Mouse (Mus musculus) adrenal gland, adult 18-20 months (tissue): ENCODE measurements around the gene Hspb1. TPM values are rescaled to one million over a fixed set of nuclear protein-coding genes. Genes with fewer than 3 reads are reported as not detected.

Experiments used
- DNase-seq, 2 experiments: peaks; one replicate each; pipeline ENCODE4 v3.0.0; 2021 to 2022; ENCODE audit warnings: low spot score in 2 of 2
- long read RNA-seq, 2 experiments: library from polyadenylated mRNA; stranded (forward); transcript quantifications; one replicate each; pipeline ENCODE4 v2.0.0; 2021
- total RNA-seq, 2 experiments: library from RNA; stranded (reverse); gene quantifications; 1 replicate in 1 of 2; 2 replicates in 1 of 2; pipeline ENCODE4 v1.2.3; 2021

Hspb1 gene
- total RNA-seq, result 1,000 to 10,000 TPM in 1 of 2 experiments, 100 to 1,000 TPM in 1; 220 to 1,206 TPM
- long read RNA-seq, experiment 1, transcript Hspb1-201 (3 exons, 903 nt), result major isoform, 308 of 312 reads
- long read RNA-seq, experiment 1, partial matches to known transcripts, result 1 of 312 reads
- long read RNA-seq, experiment 1, other reads (novel, unspliced or antisense), result 1 of 312 reads
- long read RNA-seq, experiment 2, transcript Hspb1-201 (3 exons, 903 nt), result major isoform, 218 of 221 reads
- long read RNA-seq, experiment 2, partial matches to known transcripts, result 2 of 221 reads
- long read RNA-seq, experiment 2, other reads (novel, unspliced or antisense), result 1 of 221 reads

DNA sequence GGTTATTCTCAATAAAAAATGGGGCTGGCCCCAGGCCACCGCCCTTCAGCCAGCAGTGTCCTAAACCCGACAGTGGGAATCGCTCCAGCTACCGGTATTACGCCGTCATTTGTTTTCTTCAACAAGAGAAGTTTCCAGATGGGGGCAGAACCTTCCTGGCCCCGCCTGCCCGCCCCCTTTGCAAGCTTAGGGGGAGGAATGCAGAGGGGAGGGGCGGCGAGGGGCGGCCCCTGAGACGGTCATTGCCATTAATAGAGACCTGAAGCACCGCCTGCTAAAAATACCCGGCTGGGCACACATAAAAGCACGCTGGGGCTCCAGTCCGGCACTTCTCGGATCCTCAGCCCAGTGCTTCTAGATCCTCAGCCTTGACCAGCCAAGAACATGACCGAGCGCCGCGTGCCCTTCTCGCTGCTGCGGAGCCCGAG, at the start of gene Hspb1:
Hspb1 (plus strand) TSS at position 245 of the 428 bp plus-strand sequence.
- DNase-seq, result peak; percentile 84

DNA sequence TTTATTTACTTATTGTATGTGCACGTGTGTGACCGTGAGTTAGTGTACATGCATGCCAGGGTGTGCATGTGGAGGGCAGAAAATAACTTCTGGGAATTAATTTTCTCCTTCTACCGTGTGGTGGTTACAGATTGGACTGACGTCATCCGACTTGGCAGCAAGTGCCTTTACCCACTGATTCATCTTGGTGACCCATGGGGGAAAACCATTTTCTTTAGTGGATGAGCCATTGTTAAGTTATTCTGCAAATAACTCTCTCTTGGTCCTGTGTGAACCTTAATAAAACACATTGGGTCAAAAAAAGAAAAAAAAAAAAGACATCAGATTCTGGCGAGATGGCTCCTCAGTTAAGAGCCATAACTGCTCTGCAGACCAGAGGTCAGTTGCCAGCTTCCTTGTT, 46.1 kb upstream of the Hspb1 start:
- no peak for DNase-seq

DNA sequence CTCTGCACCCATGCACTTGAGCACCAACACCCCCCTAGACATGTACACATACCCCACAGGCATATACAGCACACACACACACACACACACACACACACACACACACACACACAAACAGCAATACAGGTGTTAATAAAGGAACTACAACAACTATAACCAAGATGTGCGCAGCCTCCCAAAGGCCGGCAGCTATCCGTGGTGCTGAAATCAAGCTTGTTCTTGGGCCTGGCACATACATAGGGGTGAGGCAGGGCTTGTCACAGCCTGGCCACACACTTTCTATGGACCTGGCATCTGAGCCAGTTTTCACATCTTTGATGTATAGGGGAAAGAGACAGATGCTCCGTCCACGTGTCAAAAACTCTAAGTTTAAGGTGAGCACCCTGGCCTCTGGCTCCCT, 44.3 kb upstream of the Hspb1 start:
- peak; percentile 33 to 40 for DNase-seq

DNA sequence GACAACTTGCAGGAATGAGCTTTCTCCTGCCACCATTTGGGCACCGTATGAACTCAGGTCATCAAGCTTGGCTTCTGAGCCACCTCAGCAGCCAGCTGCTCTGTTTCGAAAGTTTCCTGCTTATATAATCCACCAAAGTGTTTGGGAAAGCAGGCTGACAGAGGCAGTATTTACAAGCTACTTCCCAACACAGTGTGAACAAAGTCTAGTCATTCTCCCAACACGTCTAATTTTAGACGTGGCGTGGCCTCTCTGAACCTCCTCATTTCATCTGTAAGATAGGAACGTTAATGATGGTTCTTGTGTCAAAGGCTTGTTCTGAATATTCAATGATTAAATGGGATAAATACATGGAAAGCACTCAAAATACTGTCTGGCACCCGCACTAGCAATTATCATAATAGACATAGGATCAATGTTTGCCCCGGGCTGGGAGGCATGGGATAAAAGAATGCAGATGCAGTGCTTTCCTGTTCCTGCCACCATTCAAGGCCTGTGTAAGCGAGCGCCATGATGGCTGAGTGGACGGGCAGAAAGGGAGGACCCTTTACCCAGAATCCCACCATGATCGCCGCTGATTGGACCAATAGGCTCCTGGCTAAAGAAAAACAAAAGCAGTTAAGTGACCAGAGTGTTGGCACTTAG, 41.9 kb upstream of the Hspb1 start:
- no peak for DNase-seq

DNA sequence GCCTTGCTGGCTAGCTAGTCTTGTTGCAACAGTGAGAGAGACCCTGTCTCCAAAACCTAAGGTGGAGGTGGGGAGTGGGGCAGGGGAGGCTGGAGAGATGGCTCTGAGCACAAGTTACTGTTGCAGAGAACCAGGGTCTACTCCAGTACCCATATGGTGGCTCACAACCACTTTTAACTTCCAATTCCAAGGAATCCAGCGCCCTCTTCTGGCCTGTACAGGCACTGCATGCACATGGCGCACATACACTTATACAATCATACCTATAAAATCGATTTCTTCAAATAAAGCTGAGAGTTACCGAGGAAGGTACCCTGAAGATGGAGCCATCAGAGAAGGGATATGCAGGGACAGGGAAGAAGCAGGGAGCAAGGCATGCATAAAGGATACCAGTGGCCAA, 40.3 kb upstream of the Hspb1 start:
- no peak for DNase-seq

DNA sequence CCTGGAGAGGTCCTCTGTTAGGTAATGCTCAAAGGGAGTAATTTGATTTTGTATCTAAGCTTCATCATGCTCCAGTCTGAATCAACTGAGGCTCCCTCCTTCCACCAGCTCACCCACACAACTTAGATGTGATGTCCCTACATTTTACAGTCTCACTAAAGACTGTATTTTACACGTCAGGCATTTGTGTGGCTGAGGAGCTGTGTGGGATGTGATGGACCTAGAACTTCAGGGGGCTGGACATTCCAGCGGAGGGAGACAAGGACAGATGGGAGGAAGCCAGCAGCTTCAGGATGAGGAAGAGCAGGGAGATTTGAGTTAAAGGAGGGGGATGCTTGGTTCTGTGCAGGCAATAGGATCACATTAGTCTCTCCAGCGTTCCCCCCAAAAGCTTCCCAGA, 39.8 kb upstream of the Hspb1 start:
- no peak for DNase-seq

DNA sequence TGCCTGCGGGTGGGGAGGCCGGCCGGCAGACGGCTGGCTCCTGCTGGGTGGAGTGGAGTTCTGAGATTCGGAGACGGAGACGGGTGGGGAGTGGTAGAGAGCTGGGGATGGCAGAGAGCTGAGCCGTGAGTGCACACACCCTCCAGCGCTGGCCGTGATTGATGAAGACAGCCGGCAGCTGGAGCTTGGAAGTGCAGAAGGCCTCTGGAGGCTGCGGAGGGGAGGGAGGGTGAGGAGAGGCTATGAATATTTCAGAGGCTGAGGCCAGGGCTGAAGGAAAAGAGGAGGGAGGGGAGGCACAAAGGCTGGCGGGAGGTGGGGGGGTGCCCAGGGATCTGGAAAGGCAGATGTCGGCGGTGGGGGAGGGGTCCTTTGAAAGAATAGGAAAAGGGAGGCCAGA, 36.7 kb upstream of the Hspb1 start:
- no peak for DNase-seq

DNA sequence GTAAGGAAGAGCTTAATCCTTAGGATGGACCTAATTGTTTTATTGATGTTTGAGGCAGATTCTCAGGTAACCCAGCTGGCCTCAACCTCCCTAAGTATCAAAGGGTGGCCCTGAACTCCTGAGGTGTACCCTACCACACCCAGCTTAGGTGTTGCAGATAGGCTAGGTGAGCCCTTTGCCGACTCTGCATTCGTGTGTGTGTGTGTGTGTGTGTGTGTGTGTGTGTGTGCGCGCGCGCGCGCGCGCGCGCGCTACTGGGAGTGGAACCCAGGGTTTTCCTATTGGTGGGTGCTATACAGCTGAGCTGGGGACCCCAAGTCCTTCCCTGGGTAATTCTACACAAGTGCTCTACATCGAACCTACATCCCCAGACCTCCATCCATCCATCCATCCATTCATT, 36.2 kb upstream of the Hspb1 start:
- DNase-seq, result no peak

DNA sequence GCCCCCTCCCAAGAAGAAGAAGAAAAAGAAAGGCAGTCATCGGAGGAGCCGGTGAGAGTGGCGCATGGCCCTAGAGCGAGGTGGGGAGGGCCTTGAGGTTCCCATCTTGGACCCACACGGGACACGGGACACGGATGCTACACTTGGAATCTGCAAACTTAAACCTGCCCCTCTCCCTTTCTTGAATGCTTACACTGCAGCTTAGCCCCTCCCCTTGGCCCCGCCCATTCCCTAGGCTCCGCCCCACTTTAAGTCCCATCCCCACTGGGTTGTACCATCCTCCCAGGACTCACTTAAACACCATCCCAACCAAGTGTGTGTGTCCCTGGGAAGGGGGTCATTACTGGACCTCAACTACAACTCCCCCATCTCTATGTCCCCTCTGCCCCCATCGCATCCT, 35.3 kb upstream of the Hspb1 start:
- no peak for DNase-seq

DNA sequence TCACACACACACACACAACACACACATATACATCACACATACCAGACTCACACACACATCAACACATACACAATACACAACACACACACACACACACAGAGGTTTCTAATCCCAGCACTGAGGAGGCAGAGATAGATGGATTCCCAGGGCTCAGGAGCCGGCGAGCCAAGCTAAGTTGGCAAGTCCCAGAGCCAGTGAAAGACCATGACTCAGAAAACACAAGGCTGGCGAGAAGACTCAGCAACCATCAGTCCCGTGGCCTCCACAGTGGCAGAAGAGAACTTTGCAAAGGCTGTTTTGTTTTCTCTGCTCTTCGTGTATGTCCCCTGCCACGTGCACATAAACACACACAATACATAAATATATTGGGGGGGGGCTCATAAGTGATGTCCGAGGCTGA, 34.0 kb upstream of the Hspb1 start:
- DNase-seq, result no peak

DNA sequence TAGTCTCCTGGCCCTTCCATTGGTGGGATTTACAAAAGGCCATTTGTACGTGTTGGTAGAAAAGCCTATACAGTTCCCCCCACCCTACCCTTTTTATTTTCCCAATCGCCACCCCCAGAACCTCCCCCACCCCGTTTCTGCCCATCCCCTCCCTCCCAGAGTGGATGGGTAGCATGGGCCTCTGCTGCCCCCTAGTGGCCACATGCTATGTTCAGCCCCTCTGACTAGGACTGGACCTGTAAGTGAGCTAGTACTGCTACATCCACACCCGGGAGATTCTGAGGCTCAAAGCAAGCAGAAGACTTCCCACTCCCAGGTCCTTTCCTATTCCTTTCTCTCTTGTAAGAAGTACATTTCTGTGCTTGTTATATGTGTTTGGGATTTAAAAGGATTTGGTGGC, 32.6 kb upstream of the Hspb1 start:
- peak; percentile 80 to 81 for DNase-seq

DNA sequence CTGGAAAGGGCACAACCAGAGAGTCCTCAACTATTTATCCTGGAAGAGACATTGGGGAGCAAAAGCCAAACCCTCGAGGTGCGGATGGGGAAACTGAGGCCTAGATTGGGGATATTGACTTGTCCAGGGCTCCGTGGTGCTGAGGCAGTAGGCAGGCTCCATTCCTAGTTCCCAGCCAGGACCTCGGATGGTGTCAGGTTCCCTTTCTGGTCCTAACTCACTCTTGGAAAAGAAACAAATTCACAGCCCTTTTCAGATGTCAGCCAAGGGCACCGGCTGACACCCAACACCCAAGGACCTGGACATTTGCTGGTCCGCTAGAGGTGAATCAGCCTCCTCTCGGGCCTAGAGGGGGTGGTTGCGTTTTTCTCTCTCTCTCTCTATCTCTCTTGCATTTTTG, 21.1 kb upstream of the Hspb1 start:
- no peak for DNase-seq

DNA sequence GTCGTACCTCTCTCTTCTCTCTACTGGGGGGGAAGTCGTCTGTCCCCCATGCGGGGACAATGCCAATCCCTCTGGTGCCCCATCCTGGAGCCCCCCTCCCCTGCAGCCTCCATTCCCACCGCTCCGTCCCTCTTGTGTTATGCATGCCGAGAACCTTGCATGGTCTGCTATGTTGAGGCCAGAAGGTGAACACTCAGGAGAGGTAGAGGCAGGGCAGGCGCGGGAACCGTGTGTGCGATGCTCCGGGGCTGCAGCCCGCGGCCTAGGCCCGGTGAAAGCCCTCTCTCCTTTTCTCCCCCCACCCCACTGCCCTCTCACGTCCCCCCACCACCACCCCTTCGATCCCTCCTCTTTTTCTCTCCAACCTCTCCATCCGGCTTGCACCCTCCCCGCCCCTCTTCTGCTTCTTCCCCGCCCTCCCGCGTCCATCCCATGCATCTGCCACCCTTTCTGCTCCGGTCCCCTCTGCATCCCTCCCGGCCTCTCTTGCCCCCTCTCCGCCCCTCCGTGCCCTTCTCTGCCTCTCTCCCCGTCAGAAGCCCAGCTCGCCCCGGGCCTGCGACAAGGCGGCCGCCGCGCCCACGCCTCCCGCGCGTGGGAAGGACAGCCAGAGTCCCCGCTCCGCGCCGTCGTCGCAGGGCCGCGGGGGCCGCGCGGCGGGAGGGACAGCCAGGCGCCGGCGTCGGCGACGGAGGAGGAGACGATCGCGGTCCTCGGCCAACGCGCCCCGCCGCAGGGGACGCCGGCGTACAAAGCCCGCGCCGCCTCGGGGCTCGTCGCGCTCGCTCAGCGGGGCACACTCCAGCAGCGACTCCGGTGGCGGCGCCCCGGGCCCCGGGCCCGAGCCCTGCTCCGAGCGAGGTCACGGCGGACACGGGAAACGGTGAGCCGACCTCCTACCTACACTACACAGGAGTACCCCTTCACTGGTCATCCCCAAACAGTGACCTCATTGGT, 19.8 kb upstream of the Hspb1 start:
- DNase-seq, result peak in 1 of 2 experiments; percentile 50

DNA sequence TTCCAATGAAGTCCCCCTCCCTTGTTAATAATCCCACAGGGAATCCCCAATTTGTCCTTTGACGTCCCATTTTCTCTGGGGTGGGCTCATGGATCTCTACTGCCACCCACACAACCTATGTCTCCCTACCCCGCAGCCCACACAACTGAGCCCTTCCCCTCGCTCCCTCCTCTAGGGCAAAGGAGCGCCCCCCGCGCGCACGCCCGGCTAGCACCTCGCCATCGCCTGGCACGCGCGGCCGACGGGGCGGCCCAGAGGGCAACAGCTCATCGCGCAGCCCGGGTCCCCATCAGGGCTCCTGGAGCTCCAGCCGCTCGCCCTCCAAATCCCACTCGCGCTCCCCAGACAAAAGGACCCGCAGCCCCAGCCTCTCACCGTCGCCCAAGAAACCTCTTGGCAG, 19.1 kb upstream of the Hspb1 start:
- no peak for DNase-seq

DNA sequence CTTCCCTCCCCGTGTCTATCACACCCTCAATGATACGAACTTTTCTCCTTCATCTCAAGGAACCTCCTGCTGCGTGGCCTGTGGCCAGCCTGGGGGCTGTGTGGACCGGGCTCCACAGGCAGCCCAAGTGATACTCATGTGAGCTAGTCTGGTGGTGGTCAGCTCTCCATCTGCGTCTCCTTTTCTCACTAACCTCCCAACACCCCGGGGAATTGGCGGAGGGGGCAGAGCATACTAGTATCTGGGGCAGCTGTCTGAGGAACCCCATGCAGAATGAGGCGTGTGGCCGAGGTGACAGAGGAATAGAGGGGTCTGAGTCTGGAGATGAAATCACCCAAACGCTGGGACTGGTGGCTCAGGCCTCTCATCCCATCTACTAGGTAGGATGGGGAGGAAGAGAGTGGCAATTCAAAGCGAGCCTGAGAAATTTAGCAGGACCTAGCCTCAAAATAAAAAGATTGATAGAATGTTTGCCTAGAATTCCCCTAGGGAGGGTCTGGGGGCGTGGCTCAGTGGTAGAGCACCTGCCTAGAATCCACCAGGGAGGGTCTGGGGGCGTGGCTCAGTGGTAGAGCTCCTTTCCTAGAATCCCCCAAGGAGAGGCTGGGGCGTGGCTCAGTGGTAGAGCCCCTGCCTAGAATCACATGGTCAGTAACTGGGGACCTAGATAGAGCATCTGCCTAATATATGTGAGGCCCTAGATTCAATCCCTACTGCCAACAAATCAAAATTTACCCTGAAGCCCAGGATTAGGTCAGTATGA, 17.9 kb upstream of the Hspb1 start:
- no peak for DNase-seq

DNA sequence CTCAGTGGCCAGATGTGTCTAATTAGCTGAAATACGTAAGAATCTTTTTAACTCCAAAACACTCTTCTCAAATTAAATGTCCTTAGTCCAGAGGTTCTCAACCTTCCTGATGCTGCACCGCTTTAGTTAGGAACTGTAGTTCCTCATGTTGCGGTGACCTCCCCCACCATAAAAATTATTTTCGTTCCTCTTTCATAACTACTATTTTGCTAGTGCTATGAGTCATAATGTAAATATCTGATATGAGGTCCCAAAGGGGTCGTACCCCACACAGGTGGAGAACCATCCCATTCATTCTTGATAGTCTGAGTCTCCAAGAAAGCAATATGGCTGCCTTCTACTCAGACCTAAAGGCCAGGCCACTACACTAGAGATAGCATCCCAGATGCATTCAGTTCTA, 17.2 kb upstream of the Hspb1 start:
- DNase-seq, result no peak

DNA sequence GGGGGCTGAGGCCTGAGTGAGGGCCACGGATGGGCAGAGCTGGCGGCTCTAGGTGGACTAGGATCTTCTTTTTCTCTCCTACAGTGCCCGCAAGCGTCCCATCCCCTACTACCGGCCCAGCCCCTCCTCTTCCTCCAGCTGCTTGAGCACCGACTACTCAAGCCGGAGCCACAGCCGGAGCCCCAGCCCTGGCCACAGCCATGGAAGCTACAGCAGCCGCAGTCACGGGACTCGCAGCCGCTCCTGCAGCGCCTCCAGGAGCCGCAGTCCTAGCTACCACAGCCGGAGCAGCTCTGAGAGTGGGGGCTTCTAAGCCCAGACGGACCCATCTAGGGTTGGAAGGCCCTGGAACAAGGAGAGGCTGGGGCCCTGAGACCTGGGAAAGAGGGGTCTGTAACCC, 14.7 kb upstream of the Hspb1 start:
- DNase-seq, result no peak

DNA sequence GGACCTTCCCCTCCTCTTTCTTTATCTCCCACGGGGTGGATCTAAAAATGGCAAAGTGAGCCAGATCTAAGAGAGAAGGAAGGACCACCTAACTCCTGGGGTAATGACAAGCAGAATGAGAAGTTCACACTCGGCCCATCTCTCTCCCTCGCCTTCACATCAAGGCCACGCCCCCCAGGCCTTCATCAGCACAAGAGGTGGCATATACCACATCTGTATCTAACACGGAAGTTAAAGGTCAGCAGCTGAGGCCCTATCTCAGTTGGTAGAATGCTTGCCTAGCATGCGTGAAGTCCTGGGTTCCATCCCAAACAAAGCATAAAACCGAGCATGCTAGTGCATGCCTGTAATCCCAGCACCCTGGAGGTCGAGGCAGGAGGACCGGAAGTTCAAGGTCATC, 14.0 kb upstream of the Hspb1 start:
- DNase-seq, result no peak

DNA sequence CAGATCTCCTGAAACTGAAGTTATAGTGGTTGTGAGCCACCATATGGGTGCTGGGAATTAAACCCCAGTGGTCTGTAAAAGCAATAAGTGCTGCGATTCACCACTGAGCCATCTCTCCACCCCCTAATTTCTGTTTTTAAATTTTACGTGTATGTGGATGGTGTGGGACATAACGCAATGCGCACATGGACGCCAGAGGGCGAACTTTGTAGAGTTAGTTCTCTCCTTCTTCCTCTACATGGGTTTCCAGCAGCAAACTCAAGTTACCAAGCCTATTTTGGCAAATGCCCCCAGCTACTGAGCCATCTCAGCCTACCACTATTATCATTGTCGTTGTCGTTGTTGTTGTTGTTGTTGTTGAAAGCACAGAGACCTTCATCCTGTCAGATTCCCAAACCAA, 10.5 kb upstream of the Hspb1 start:
- DNase-seq, result peak; percentile 51 to 67

DNA sequence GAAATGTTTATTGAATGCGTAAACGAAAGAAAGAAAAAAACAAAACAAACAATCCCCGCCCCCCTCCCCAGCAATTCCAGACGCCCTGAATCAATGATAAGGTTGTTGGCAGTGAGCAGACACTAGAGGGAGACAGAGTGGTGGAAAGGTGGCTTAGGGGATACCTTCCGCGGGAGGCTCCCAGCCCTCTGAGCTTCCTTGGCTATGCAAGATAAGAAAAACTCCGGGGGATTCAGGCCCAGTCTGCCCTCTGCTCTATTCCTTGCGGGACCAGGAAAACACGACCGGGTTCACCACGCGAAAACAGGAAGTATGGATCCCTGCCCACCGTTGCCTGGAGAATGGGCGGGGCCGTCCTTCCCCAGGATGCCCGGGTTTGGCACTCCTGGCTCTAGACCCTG, 9.9 kb upstream of the Hspb1 start:
- peak; percentile 48 to 52 for DNase-seq
